Mouse (Mus musculus) liver (tissue): ENCODE data around the gene Tpra1.

Experiments
- DNase-seq: peaks from one replicate; pipeline ENCODE4 v3.0.0-alpha.2; 2020; ENCODE audit warnings: mixed read lengths

Gene Tpra1

DNA sequence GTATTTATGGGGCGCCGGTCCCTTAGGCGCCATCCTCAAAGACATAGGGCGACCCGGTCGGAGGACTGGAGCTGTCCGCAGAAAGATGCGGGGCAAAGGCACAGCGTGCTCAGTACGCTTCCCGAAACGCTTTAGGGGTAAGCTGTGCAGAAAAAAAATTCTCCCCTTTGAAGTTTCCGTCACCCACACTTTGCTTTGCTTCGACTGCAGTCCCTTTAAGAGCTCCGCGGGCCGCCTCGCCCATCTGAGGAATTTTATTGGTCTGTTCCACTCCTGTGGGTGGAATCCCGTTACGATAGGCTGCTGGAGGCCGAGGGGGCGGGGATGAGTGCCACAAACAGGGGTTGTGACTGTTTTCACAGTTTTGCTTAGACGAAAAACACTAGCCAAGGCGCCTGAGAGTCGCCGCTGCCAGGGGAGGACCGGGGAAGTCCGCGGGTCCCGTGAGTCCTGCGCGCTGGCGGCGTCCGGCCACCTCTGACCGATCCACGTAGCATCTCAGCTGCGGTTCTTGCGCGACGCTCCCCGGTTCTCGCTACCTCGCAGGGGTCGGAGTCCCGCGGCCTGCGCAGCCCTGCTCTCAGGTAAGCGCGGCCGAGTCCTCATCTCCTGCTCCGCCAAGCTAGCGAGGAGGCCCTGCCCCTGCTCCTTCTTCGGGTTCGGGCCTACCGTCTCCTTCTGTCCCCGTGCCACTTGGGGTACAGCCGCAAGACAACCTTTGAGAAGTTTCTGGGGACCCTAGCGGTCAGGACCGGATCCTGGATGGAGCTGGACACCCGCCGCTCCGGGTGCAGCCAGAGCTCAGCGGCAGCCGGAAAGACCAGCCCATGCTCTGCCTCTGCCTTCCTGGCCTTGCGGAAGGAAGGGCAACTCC, at the start of gene Tpra1:
Gene Tpra1, plus strand, starts transcription at position 305 of the 874 bp plus-strand sequence.
- DNase-seq: peak; percentile 97

DNA sequence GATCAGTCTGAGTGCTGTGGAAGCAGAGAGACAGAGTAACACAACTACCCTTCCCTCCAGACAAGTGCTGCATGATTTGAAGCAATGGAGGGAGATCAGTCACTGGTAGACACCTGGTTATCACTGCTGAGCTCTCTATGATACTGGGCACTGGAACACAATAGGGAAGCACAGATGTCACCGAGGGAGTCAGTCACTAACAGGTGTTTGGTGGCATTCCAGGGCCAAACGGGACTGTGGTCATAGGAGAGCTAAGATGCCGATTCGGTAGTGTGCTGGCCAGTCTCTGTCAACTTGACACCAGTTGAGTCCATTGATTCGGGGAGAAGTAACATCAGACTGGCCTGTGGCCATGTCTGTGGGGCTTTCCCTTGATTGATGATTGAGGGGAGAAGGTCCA, 47.5 kb upstream of the Tpra1 start:
- DNase-seq: no peak

DNA sequence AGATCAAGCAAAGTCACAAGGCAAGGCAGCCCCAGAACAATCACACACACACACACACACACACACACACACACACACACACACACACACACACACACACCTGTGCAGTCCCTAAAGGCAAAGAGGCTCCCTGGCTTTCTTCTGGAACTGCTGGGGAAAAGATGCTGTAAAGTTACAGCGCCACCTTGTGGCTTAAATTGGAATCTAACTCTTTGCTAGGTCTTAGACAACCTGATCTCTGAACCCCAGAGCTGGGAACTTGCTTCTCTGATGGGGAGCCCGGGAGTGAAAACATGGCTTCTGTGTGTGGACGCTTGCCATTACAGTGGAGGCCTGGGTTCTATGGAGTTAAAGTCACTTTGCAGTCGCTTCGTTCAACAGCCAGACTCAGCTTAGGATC, 46.4 kb upstream of the Tpra1 start:
- DNase-seq: peak; percentile 56

DNA sequence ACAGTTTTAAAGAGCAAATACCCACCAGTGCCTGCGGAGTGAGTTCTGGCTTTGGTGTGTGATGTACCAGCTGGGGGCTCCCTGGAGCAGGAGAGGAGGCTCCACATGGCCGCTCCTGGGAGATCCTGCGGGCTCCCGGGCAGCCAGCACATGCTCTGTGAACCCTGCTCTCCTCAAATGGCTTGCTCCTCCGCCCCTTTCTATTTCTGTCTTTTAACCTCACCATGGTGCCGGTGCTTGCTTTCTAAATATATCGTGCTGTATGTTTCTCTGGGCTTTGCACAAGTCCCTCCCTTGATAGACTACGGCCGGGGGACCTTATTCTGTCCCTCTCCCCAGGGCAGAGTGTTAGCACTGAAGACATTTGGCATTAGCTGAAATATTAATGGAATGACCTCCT, 44.8 kb upstream of the Tpra1 start:
- peak; percentile 18 for DNase-seq

DNA sequence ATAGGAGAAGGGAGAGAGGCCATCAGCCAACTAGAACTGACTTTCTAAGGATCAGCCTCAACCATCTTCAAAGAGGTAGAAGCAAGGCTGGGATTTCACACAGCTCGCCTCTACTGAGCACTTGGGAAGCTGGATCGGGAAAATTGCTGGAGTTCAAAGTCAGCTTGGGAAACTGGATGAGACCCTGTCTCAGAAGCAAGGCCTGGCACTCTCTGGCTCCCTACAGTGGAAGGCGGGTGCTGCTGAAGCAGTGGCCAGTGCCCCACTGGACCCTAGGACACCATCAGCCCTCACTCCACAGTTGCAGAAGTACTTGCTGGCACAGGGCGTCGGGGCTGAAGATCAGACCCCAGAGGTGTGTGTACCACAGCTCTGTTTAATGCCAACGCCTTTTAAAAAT, 44.2 kb upstream of the Tpra1 start:
- DNase-seq: no peak

DNA sequence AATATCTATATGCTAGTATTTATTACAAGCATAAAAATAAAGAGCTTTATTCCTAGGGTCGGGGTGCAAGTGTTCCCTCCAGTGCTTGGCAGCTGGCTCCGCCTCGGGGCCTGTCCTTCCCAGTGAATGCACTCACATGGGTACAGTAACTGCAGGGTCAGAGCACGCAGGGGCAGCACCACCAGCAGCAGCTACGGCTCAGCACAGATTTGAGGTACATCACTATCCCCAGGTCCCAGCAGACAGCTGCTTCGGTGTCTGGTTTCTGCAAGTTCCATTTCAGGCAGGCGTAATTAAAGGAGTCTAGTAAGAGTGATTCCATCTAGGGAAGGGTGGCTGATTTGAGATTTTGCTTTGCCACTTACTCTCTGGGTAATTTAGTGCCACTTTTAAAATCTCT, 43.7 kb upstream of the Tpra1 start:
- DNase-seq: no peak

DNA sequence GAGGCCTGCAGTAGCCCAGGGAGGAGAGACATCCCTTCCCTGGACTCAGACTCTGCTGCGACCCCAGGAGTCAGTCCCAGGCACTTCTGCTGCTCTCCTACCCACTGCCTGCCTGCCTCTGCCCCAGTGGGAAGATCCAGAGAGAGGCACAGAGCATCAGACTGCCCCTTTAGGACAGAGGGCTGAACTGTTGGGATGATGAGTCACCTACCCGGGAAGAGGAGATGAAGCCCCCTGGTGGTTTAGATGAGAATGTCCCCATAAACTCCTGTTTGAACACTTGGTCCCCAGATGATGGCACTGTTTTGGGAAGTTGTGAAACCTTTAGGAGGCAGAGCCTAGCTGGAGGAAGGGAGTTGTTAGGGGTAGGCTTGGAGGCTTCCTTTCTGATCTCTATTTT, 41.1 kb upstream of the Tpra1 start:
- peak; percentile 41 for DNase-seq

DNA sequence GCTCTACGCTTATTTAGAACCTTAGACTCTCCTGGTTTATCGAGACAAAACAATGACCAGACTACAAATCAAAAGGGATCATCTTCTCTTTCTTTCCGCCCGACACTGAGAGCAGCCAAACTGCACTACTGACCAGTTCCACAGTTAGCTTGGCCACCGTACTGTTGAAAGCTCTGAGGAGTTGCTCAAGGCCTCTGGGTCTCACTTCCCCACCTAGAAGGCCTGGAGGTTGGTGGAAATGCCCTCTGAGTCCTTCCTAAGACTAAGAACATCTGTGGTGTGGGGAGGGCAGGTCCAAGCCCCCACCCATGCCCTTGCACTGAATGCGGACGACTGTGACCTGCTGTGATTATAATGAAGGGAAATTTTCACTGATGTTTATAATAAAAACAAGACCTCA, 36.3 kb upstream of the Tpra1 start:
- no peak for DNase-seq

DNA sequence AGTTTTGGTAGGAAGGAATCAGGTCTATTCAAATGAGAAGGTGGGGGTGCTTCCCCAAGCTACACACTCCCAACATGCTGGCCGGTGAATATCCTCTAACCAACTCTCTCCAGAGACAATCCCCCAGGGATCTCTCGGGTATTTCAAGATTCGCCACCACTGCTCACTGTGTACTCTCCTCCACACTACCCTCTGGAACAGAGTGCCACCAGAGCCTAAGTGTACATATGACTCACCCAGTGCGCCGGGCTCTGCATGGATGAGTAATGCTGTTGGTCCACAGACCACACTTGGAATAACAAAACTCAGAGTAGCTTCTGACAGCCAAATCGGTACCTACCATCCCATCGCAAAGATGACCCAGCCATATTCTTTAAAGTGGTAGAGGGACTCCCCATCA, 32.6 kb upstream of the Tpra1 start:
- DNase-seq: no peak

DNA sequence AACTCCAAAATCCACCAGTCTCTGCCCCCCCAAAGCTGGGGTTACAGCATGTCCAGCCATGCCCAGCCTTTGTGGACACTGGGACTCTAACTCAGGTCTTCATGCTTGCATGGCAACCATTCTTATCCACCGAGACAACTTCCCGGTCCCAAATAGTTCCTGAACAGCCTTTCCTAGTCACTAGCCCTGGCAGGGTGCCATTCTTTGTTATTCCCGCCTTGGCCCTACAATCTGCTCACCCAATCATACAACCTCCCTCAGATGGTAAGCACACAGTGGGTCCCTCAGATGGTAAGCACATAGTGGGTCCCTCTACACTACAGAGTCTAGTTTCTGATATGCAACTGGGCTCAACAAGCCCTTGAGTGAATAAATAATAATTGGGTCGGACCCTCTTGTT, 31.5 kb upstream of the Tpra1 start:
- DNase-seq: no peak

DNA sequence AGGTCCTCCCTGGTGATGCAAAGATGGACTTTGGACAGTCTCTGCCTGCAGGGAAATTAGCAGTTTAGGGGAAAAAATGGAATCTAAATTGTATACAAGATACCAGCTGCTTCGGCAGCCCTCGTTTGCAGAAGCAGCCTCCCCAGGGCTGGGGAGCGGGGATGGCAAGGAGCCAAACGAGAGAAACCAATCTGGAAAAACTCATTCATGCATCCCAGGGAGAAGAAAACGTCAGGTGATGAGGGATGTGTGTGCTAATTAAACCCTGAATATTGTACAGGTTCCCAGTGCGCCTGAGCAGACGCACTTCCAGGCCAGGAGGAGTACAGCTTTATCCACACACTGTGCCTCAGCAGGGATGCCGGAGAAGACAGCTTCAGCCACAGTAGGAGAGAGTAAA, 30.5 kb upstream of the Tpra1 start:
- DNase-seq: no peak

DNA sequence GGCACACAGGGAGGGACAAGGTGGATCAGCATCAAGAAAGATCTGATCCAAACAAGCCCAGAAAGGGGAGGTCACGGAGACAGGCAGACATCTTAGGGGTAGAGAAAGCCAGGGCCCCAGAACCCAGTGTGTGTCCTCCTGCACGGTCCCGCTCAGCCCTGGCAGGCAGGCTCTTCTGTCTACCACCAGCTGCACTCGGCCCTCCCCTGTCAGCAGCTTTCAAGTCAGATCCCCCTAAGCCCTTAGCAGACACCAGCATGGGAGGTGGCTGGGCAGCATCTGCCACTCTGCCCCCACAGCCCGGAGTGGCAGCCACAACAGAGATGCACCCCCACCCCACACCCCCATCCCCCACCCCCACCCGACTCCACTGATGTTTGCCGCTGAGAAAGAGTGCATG, 29.2 kb upstream of the Tpra1 start:
- DNase-seq: no peak

DNA sequence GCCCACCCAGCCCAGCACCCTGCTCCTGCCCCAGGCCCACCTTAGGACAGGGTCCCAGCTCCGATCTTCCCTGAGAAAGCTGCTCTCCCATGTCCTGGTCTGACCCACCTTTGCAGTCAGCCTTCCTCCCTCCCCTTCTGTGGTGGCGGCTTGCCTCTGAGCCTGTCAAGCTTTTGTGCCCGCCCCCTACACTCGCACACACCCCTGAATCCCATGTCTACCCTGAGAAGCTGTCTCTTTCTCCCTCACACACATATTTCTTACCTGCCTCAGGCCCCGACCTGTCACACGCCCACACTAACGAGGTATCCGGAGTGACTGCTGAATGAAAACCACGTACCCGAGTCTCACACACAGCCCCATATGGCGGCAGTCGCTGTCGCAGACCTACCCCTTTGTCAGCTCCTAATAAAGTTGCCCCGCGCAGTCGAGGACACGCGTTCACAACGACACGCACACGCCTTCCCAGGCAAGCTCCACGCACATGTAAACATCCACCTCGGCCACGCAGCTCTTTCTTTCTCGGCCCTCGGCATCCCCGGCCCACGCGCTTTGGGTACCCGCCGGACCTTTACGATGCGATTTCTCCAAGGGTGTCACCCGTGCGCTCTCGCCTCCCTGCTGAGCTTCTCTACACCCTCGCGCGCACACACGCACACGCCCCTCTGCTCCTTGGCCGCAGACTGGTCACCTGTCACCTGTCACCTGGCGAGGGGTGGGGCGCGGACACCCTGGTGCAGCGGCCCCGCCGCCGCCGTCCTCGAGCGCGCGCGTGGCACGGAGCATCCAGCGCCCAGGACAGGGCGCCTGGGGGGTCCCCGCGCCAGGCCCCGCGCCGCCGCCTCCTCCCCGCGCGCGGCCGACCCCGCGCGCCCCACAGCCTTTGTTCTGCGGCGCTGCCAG, 27.8 kb upstream of the Tpra1 start:
- DNase-seq: no peak

DNA sequence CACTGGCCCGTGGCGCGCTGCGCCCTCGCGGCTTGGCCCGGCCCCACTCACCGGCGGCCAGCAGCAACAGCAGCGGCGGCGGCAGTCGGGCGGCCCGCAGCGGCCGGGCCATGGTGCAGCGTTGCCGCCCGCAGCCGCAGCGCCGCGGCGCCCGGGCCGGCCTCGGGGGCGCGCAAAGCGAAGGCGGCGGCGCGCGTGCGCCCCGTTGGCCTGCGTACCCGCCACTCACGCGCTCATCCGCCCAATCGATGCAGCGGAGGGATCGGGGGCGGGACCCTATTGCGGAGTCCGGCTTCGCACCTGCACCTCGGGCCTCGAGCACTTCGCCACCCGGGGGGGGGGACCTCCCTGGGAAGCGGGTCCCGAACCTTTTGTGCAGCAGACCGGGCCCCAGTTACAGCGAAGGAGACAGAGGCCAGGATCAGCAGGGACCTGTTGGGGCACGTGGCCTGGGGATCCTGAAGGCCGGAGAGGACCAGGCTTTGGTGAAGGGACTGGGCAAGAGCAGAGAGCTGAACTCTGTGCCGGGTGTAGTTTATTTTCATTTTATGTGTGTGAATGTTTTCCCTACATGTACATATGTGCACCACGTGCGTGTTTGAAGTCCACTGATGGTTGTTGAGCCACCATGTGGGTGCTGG, 27.1 kb upstream of the Tpra1 start, which contains the start of gene Podxl2:
Gene Podxl2, minus strand, starts transcription at position 177 of the 641 bp plus-strand sequence.
- DNase-seq: peak; percentile 53

DNA sequence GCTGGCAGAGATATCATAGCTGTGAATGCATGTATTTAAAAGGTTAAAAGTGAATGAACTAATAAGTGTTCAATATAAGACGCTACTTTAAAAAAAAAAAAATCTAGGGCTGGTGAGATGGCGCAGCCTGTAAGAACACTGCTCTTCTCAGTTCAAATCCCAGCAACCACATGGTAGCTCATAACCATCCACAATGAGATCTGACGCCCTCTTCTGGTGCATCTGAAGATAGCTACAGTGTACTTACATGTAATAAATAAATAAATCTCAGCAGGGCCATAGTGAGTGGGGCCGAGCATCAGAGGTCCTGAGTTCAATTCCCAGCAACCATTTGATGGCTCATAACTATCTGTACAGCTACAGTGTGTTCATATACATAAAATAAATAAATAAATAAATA, 22.6 kb upstream of the Tpra1 start:
- no peak for DNase-seq

DNA sequence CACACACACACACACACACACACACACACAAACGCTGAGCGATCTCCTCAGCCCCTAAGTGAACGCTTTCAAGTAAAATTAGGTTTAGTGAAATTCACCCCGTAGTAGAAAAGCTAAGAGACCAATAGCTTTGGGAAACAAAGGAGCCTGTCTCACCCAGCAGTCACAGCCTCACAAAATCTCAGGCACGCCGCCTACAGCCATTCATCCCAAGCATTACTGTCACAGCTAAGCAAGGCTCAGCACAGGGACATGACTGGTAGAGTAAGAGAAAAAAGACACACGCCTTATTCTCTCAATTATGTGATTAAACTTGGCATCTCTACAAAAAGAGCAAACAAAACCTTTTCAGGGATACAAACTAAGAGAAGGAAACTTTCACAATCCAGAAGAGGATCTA, 20.7 kb upstream of the Tpra1 start:
- no peak for DNase-seq

DNA sequence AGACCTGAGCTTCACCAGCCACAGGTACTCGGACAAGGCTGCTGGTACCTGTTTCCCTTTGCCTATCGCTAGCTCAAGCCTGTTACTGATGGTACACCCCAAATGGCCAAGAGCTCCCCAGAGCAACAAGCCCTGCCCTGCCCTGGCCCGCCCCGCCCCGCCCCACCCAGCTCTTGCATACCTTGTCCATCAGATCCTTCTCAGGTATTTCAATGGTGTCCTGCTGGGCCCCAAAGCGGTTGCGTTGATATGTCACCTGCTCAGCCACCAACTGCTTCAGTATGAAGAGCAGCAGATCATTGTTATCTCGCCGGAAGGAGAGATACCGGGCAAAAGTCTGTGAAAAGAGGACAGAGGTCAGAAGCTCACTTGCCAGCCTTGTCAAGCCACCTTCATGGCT, 17.9 kb upstream of the Tpra1 start:
- DNase-seq: no peak

DNA sequence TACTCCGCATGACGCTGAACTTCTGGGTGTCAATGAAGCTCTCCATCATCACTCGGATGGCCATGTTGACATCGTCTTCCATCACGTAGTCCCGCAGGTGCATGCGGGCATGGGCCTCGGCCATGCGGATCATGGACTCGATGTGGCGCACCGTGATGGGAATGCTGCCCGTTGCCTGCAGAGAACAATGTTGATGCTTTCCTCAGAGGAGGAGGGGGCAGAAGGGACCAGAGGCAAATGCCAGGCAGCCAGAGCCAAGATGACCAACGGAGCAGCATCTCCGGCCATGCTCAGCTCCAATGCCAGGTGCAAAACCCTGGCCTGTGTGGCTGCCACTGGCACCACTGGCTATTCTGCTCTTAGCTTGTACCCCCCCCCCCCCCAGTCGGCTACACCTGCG, 17.4 kb upstream of the Tpra1 start:
- DNase-seq: no peak

DNA sequence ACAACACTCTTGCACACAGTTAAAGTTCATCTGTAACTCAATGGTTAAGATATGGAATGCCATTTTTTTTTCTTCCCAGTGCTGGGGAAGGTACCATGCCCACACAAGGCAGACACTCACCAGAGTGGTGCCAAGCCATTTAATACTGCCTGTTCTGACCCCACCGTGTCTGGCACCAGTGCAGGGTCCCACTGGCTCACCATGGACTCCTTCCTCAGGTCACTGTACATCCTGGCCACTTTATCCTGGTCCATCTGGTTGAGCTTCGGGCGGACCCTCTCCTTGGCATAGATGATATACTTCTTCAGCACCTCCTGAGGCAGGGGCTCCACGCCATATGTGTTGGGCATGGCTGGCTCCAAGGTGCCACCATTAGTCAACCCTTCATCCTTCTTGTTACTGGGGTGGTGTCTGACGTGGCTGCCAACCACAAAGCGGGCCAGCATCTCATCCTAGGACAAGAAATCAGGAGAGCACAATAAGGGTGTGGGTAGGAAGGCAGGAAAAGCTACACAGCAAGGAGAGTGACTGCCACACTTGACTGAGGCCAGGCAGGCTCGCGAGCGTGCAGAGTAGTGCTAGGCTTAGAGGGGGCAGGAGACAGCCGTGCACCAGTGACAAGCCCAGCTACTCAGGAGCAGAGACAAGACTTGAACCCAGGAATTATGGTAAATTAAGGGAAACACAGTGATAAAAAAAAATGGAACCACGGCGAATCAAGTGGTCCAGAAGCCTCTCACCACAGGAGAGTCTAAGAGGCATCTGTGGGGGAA, 16.2 kb upstream of the Tpra1 start:
- DNase-seq: no peak

DNA sequence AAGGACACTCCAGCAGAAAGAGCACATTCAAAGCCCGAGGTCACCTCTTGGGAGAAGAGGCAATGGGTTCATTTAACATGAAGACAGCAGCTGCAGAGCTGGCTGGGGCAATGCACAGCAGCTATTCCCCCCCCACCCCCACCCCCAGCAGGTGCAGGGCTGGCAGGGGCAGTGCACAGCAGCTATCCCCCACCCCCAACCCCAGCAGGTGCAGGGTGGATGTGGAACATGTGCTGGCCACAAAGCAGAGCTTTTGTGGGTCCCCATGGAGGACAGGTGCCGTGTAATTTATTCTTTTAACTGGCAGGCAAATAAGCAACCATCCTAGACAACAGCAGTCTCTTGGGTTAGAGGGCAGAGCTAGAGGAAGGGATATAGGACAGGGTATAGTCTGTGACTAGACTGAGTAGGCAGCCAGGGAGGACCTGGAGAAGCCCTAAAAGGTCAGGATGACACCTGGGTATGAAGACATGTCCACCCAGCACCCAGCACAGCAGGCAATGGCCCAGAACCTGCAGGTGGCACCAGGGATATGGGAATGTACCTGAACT, 15.6 kb upstream of the Tpra1 start:
- no peak for DNase-seq

DNA sequence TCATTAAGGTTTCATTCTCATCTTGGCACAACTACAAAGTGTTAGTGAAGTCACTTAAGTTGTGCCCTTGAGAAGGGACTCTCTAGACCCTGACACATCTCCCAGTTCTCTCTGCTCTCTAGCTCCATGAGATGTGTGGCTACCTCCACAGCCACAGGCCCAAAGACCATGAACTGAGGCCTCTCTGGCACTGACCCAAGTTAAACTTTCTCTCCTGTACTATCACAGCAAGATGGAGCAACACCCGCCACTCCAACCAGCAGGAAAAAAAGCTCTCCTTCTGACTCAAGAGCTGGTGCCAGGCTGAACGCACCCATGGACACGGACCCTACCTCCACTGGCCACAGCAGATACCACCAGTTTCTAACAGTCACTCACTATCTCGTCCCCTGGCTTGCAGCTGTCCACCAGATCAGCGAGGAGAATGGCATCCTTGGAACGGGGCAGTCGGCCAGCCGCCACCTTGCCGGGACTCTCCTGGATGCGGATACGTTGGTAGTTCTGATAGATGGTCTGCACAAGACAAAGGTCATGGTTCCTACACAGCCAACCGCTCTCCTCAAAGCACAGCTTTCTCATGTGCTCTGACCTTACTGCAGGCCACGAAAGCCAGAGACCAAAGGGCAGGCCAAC, 12.5 kb upstream of the Tpra1 start:
- no peak for DNase-seq

DNA sequence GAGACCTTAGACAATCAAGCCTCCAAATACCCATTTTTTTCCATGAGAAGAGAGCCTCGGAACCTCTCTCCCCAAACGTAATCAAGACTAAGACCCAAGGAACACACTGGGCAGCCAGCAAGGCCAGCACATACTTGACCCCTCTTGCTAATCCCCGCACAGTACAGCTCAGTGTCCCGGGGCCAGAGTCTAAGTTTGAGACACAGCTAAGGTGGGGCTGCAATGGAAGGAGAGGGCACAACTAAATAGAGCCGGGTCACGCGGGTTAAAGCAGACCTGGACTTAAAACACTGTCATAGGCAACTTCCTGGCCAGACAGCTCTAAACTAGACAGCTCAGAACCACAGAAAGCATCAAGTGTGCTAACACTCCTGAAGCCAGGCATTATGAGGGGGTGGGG, 11.2 kb upstream of the Tpra1 start:
- DNase-seq: no peak
